Mouse (Mus musculus) c-Kit-negative CD71-positive TER-119-positive erythroid progenitor cells, embryonic 14.5 days (primary cell): ENCODE data around the gene Cog6.

Experiments used
- DNase-seq: peaks from one replicate; pipeline ENCODE4 v3.0.0-alpha.2; 2013; ENCODE audit warnings: low read depth, low spot score

The Cog6 gene

DNA sequence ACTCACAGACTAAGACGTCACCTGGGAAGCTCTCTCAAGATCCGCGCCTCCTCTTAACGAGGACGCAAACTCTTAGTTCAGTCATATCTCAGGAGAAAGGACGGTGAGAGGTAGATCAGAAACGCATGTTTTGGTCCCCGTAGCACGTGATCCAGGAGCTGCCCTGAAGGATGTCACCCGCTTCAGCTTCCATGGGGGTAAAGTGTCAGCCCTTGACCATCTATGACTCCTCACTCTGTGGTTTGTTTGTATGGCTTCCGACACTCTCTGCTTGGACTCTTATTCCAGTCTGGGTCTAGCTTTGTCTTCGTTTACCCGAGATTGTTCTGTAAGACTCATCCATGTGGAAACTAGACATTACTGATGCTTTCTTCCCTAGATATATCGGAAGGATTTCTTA is 54.6 kb downstream of the Cog6 start:
- DNase-seq = no peak

DNA sequence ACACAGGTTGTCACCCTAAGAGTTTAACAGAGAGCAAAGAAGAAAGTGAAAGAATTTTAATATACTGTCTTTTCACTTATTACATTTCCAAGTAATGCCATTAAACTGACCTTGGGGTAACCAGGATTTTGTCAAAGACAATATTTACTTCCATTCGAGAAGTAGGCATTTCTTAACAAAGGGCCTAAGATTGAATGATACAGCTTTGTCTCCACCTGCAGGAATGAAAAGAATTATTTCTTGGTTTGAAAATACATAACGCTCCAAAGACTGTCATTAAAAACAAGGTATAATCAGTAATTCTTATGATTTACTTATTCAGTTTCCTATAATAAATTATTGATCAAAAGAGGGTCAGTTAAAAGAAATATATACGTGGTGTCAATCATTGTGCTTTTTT is 55.4 kb downstream of the Cog6 start:
- no peak for DNase-seq

DNA sequence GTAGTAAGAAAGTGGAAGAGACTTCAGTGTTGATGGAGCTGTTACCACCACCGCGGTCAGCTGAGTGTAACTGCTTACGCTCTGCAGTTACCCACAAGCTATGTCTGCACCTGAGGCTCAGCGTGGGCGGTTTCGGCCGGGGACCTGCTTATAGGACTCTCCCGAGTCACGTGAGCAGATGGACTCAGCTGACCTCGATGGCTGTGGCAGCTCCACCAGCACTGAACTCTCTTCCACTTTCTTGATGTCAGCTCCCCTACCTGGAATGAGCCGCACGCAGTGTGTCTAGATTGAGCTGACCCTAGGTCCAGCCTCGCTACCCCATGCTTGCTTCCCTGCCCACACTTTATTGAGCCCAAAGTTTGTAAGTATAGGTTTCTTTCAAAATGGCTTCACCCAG is 56.1 kb downstream of the Cog6 start:
- no peak for DNase-seq

DNA sequence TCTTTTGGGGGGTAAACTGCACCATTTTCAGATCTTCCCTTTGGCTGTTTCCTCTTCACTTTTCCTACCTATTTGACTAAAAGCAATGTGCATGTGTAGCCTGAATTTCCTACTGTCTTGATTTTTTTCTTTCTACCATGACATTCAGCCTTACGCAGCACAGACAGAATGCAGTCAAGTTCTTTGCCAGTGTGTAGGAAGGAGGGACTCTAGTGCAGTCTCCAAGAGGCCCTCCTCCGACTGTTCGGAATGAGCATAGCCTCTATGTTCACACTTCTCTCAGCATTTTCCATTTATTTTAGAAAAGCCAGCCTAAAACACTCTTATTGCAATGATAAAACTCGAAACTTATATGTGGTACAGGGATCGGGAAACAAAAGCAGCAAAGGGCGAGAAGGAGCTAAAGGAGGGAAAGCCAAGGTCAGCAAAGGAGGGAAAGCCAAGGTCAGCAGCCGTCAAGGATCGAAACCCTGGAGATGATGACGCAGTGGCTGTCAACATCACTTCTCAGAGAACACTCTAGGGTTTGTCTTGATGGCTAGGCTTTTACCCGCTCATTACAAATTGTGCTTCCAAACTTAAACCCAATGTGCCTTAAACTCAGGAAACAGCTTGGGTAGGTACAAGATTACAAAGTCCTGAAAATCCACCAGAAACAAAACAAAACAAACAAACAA is 58.5 kb downstream of the Cog6 start:
- DNase-seq = no peak

DNA sequence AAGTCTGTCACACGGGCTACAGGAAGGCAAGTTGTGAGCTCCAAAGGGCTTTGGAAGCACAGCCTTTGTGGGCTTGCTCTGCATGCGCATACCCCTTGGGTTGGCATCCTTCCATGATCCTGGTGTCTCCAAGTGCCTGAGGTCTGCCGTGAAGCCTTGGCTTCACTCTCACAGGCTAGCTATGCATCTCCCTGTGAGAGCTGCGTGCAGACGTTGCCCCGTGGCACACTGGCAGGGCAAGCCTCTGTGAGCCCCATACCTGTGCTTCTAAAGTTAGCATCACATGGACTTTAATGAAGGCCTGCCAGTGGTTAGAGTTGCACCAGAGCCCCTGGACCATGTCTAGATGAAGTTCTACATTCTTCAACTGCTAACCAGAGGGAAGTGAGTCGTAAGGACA is 59.2 kb downstream of the Cog6 start:
- no peak for DNase-seq

DNA sequence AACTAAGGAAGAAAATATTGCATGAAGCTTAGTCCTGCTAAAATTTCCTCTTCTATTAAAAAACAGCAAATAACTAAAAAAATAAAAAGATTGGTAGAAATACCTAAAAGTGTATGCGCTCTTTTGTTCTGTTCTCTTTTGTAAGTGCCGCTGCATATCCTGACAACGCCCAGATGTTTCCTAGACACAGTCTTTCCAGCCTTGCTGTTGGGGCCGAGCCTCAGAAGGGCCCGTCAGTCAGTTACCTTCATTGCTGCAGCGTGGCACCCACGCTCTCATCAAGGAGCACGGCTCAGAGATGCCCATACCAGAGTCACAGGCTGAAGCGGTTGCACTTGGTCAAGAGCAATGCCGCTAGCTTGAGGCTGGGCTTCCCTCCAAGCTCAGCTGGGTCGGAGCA is 60.8 kb downstream of the Cog6 start:
- no peak for DNase-seq

DNA sequence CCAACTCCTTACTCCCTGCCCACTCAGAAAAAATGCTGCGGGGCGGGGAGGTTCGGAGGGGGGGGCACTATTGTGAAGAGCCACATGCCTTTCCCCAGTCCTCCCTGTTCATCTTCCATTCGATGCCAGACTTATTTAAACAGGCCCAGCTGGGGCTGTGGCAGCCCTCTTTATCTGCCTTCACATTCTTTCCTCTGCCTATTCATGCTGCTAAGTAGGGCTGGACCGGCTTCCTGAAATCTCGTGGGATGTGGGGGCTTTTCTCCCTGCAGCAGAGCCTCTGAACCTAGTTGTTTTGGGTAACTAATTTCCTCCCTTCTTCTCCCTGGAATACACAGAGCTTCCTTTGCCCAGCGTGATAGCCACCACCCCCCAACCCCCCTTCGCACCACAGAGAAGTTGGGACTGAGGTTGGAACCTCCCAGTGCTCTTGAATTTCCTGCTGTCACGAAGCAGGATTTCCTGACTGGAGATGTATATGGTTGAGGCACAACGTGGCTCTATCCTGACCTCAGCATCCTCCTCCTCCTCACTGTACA is 61.5 kb downstream of the Cog6 start:
- DNase-seq = no peak

DNA sequence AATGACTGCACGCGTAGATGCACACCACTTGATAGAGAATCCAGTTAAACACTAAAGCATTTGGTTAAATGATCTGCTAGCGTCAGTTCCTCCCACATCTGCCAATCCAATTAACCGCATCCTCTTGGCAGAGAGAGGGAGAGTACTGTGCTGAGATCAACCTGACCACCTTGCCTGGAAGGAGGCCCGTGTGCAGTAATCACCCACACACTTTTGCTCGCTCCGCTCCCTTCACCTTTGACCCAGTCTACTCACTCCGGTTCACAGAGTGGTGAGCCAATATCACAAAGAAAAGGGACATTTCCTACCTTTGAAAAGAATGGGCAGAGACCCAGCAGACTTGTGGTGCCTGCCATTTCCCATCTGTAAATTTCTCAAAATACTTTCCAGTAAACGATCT is 62.4 kb downstream of the Cog6 start:
- no peak for DNase-seq

DNA sequence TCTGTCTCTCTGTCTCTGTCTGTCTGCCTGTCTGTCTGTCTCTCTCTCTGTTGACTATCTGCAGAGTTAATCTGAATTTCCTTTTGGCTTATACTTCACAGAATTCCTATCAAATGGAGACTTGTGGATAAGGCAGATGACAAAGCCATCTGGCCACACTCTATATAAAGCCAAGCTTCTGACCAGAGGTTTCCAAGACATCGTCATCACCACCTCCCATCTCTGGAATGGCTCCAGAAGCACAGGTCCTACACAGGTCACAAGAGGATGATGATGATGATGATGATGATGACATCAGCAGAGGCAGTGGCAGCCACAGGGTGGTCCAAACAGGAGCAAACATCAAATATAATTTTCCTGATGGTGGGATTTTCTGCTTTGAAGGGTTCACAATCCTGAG is 63.2 kb downstream of the Cog6 start:
- no peak for DNase-seq

DNA sequence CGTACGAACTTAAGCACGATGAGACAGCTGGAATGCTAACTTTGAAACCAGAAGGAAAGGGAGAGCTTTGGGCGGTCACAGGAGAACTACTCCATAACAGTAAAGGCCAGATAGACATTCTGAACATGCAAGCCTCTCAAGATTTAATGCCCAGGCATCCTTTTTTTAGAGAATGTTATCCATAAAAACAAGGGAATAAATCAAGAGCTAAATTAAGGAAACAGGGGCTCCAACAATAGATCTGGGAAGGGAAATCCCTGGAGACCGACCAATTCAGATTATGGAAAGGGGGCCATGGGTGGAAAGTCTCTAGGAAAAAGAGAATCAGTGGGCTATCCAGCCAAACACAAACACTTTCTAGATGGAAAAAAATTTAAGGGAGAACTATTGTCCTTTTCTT is 68.2 kb downstream of the Cog6 start:
- DNase-seq = no peak

DNA sequence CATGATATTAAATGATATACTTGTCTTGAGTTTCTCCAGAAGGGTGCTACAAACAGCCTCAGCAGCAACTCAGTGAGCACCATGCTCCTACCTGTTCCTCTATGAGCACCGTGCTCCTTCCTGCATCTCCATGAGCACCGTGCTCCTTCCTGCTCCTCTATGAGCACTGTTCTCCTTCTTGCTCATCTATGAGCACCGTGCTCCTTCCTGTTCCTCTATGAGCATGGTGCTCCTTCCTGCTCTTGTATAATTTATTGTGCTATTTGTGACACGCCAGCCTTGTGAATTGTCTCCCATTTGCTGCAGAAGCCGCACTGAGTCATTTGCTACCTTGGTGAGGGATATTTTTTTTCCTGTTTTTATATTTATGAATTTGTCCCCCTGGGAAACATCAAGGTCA is 69.6 kb downstream of the Cog6 start:
- DNase-seq = no peak

DNA sequence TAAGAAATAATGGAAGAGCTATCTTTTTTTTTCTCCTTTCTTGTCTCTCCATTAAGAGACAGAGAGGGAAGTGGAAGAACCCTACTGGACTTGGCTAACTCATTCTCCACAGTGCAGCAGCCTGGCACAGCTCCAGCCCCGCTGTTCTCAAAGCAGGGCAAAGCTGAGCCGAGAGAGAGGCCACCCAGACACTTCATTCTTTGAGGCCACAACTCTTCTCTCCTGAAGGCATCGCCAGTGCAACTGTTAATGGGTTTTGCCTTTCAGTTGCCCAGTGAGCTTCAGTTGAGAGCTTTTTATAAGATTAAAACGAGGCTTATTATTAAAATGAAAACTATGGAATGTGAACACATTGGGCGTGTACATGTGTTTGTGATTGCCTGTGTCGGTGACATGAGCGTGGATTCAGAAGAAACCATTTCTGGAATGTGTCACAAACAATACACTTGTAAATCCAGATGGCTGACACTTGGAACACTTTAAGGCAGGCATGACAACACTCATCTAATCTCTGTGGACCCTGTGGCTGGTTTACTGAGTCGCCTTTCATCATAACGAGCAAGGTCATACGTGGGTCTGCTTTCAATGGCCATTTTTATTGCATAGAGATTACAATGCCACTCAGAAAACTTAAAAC is 76.1 kb downstream of the Cog6 start:
- DNase-seq = no peak

DNA sequence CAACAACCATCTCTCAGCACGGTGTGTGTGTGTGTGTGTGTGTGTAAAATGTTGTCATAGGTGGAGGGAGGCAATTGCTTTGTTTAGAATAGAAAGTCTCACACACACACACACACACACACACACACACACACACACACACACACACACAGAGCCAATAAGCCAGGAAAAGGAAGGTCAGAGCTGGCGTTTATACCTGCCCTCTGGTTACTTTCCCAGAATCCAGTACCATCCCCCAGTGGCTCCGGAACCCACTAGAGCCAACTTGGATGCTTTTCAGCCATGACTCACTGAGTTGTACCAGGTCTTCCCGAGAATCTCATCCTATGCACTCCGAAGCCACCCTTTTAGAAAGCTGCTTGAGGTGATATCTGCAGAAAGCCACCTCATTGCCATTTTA is 78.6 kb downstream of the Cog6 start:
- no peak for DNase-seq

DNA sequence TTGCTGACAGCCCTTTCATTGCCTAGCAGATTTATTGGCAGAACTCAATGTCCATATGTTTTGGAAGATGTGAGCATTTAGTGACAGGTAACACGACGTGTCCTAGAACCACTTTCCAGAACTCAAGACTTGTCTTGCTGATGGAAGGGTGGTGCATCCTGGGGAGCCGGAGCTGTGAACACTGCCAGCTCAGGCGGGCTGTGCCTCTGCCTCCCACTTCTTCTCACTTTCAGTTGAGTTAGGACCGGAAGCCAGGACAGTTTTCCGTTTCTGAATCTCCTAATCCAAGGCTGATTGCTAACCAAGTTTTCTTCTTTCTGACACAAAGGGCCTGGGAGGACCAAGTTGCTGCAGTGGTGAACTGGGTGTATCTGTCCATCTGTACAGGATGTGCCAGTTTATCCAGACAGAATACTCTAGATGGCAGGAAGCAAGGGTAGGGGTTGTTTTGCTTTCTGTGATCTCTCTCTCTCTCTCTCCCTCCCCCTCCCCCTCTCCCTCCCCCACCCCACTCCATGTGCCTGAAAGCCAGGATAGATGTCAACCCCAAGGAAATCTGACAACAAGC is 79.2 kb downstream of the Cog6 start:
- no peak for DNase-seq

DNA sequence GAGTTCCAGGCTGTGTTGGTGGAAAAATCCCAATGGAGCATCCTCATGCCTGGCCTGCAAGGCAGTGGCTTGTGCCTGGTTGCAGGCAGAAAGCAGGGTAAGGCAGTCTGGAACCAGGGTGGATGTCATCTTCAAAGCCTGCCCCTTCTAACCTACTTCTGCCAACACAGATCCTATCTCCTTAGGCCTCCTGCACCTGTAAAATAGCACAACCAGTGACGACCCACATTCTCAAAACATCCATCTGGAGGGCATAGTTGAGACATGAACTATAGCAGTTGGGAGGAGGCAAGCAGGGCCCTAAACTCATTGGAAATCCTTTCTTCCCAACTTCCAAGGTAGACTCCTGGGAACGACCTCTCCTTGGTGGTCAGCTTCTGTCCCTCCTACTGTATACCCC is 85.1 kb downstream of the Cog6 start:
- no peak for DNase-seq
